Mouse (Mus musculus) liver, embryonic 15.5 days (tissue): Measurements from ENCODE around the gene Adamtsl3. TPM values are rescaled to one million over a fixed set of nuclear protein-coding genes. Genes with fewer than 3 reads are reported as not detected.

Experiments used
- ATAC-seq: fragments of 200-750 bp; cut with Nextera tagmentation; 2 replicates; pipeline ENCODE4 v1.8.0; 2017; ENCODE audit warnings: moderate number of reproducible peaks, mild to moderate bottlenecking, moderate library complexity; ENCODE audit not compliant: insufficient read depth
- H3K27ac ChIP-seq: fragments of 300-500 bp; sonication (generic); replicated peaks from 2 replicates; pipeline ENCODE4 v1.5.1; 2015; ENCODE audit warnings: mild to moderate bottlenecking, inconsistent platforms
- H3K27me3 ChIP-seq: fragments of 300-500 bp; sonication (generic); 2 replicates; pipeline ENCODE4 v1.6.1; 2015; ENCODE audit warnings: mild to moderate bottlenecking, inconsistent platforms
- H3K36me3 ChIP-seq: fragments of 300-500 bp; sonication (generic); replicated peaks from 2 replicates; pipeline ENCODE4 v1.6.1; 2015; ENCODE audit warnings: moderate library complexity, mild to moderate bottlenecking, inconsistent platforms
- H3K4me1 ChIP-seq: fragments of 300-500 bp; sonication (generic); replicated peaks from 2 replicates; pipeline ENCODE4 v1.6.1; 2015; ENCODE audit warnings: inconsistent platforms
- H3K4me2 ChIP-seq: fragments of 300-500 bp; sonication (generic); 2 replicates; pipeline ENCODE4 v1.6.1; 2015; ENCODE audit warnings: moderate library complexity, mild to moderate bottlenecking, inconsistent platforms
- H3K4me3 ChIP-seq: fragments of 300-500 bp; sonication (generic); replicated peaks from 2 replicates; pipeline ENCODE4 v1.5.1; 2015; ENCODE audit warnings: mild to moderate bottlenecking, inconsistent platforms
- H3K9ac ChIP-seq: fragments of 300-500 bp; sonication (generic); 2 replicates; pipeline ENCODE4 v1.6.1; 2015; ENCODE audit warnings: moderate library complexity, mild to moderate bottlenecking, inconsistent platforms
- H3K9me3 ChIP-seq: fragments of 300-500 bp; sonication (generic); replicated peaks from 2 replicates; pipeline ENCODE4 v1.6.1; 2016; ENCODE audit warnings: inconsistent platforms
- WGBS: fragments of 180-500 bp; shearing (Covaris S2); methylation state at CpG from one replicate; pipeline ENCODE4 v1.1.7; 2015; ENCODE audit warnings: mixed read lengths; ENCODE audit not compliant: insufficient replicate concordance; 5-methylcytosine and 5-hydroxymethylcytosine counted together
- polyA plus RNA-seq: library from polyadenylated mRNA; unstranded; fragments of >200 nt; fragmentation: Nextera tagmentation; extraction: Ambion mirVana; gene quantifications from 2 replicates; pipeline ENCODE4 v1.2.1, GENCODE M21; 2015

Gene Adamtsl3
- polyA plus RNA-seq, 1 experiment from 2014 or later = 0.12 TPM

- peak overlapping the region; percentile 85 for H3K4me2 ChIP-seq
- H3K27me3 ChIP-seq = no peaks in the 10 kb centered on the region
- peak overlapping the region; percentile 83 for H3K4me3 ChIP-seq
- H3K4me1 ChIP-seq = peaks cover 11% of the 10 kb centered on the region
- 8% methylated on average over 6 of the region's 6 CpGs for WGBS
- H3K27ac ChIP-seq = no peak overlapping the region
- H3K9me3 ChIP-seq = no peaks in the 10 kb centered on the region
- H3K9ac ChIP-seq = peak overlapping the region; percentile 67
- H3K36me3 ChIP-seq = peaks cover 3% of the 10 kb centered on the region; the same call in 1 of the 2 replicates
- no peak for ATAC-seq
Measured at GRCm38 (mm10) chr7:82649081-82649445, 313.6 kb downstream of the Adamtsl3 start.

Other genes with a start within 250 kb of the Adamtsl3 start
- gene Sh3gl3, start 161.9 kb upstream of the Adamtsl3 start, polyA plus RNA-seq = 0.10 and 0.22 TPM in 2 replicates